Mouse (Mus musculus) ES-E14 (cell line): ENCODE results near the gene Hecw2.

ENCODE experiments used
- CHD2 ChIP-seq: IDR thresholded peaks from 2 replicates; pipeline ENCODE4 v1.6.1; 2014; ENCODE audit warnings: mild to moderate bottlenecking, low read depth, low read length, inconsistent platforms
- HCFC1 ChIP-seq: IDR thresholded peaks from 2 replicates; pipeline ENCODE4 v1.6.1; 2012; ENCODE audit warnings: low read length, inconsistent platforms, borderline replicate concordance; ENCODE audit not compliant: insufficient read depth

- TF ChIP-seq CHD2 (no peak), HCFC1 (no peak)
These were observed 197.7 kb downstream of the Hecw2 start for GRCm38 (mm10) chr1:53997239-53997638.
